Mouse (Mus musculus): ENCODE data around the gene Gm49387.

Gm49387 gene

DNA sequence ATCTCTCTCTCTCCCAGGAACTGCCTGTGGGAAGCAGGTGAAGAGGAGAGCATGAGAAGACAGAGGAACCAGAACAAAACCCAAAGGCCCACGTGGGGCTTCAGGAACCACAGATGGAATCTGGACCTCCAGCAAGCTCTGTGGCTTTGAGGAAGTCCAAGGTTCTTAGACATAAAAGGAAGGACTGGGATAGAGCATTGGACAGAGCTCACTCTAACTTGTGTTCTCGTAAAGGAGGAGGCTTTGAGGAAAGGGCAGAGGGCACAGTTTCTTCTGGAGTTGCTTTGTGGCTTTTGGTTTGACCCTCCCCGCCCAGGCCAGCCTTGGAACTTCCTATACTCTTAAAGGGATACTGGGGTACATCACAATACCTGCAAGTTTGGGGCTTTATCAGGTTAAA, 108.0 kb downstream of the Gm49387 start:
- DNase-seq (ENCODE audit: extremely low spot score, low read depth, low spot score), result no peak

DNA sequence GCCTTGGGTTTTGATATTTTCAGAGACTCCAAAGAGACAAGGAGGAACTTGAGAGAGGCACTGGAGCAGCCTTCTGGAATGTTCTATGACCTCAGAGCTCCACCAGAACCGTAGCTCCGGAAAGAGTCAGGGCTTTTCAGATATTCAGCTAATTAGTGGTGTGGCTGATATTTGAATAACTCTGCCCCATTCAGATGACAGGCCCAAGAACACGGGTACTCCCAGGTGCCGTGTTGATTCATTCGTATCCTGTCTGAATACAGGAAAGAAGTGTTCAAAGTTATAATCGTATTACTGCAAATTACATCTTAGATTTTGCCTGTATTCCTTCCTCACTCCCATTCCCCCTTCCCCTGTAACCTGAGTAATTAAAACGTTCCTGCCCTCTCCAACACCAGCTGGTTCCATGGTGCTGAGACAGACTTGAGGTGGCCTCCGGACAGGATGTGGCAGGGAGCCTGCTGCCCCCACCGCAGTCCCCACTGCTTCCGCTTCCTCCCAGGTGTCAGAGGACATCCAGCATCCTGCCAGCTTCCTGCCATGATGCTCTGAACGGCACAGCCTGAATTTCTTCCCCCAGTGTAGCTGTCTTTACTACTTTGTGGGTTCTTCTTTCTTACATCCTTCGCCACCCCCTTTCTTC, 109.1 kb downstream of the Gm49387 start:
- no peak for DNase-seq (ENCODE audit: extremely low spot score, low read depth, low spot score)

DNA sequence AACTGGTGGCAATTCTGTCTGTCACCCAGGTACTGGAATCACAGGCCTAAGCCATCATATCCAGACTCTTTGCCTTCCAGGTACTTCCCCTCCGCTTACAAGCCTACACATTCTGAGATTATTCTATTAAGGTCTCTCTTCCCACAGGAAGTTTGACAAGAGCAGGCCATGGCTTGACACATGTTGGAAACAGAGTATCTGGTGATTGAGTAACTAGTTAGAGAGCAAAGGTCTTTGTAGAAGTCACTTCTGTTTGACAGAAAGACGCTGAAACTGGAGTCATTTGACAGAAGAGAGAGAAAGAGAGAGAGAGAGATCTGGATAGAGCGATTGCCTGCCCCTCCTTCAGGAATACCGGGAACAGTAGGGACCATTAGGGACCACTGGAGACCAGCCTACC, 109.8 kb downstream of the Gm49387 start:
- DNase-seq (ENCODE audit: extremely low spot score, low read depth, low spot score), result no peak

DNA sequence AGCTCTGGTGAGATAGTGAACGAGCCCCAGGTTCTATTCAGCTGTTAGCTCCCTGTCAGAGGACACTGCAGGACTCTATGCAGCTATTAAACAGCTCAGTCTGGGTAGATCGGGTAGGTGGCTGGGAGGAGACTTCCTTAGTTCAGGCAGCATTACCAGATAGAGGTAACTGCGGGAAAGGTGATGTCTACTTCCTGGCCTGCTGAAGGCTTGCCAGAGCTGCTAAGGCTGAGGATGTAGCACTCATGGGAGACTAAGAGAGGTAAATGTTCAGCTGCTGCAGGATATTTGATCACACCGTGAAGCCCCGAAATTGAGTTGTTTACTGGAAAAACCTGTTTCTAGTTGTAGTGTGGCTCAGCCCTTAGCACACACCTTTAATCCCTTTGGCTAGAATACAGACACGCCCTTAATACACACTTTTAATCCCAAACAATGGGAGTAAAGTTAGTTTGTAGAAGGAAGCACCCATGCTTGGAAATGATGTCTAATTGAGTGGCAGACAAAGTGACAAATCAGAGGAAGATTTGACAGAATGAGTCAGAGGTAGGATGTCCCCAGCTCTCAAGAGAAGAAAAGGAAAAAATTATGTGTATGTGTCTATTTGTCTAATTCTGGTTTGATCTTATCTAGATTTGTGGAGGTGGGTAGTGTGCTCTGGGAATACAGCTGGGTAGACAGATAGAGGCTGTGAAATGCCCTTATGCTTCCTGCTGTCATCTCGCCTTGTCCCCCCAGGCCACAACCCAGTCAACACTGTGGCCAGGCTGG, 115.5 kb downstream of the Gm49387 start:
- no peak for DNase-seq (ENCODE audit: extremely low spot score, low read depth, low spot score)

DNA sequence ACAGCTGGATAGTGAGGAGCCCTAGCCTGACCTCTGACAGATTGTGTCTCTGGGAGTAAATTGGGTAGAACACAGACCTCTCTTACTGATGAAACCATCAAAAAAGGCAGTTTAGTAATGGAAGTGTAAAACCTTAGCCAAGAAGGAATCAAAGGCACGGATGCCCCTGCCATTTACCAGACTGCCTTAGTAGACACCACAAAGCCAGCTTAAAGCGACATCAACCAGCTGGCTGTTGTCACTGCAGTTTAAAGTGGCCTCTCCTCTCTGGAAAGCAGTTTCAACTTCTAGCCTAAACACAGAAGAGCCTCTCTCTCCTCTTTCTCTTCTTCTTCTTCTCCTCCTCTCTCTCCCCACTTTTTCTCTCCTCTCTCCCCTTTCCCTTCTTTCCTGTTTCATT, 119.4 kb downstream of the Gm49387 start:
- DNase-seq (ENCODE audit: extremely low spot score, low read depth, low spot score), result no peak

DNA sequence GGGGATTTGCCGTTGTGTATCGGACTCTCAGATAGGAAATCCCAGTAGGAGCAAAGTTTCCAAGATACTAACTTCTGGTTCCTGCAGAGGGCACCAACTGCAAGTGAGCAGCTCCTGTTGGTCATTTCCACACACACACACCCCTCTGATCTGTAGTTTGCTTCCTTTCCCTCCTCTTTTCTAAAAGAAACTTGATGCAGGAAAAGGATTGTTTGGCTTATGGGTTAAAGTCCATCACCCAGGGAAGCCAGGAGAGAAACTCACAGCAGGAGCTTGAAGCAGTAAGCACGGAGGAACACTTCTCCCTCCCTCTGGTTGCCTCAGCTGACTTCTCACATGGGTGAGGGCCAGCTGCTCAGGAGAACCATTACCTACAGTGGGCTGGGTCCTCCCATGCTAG, 121.5 kb downstream of the Gm49387 start:
- DNase-seq (ENCODE audit: extremely low spot score, low read depth, low spot score), result no peak

DNA sequence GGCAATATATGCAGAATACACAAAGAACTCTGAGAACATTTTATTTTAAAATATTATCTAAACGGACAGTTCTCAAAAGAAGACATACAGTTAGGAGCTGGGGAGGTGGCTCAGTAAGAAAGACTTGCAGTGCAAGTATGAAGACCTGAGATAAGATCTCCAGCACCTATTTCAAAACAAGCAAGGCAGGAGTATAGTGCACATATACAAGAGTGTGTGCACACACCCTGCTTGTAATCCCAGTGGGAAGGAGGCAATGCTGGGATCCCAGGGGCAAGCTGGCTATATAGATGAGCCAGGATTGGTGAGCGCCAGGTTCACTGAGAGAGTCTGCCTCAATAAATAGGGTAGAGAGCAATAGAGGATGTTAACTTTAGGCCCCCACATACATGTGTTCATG, 124.8 kb downstream of the Gm49387 start:
- DNase-seq (ENCODE audit: extremely low spot score, low read depth, low spot score), result no peak

DNA sequence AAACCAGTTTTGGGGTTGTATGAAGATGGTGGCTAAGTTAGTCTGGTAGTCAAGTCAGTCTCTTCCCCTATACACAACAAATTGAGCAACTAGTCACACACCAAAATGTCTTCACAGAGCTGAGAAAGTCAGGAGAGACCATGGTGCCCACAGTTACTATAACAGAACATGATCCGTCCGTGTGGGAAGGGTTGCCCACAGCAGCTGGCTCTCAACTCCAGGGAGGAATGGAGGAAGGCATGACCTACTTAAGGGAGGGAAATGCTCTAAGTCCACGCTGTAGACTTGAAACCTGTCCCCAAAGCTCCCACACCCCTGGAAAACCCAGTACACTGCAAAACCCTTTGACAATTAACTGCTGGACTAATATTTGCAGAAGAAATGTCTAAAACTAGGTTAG, 130.4 kb downstream of the Gm49387 start:
- DNase-seq (ENCODE audit: extremely low spot score, low read depth, low spot score), result no peak

DNA sequence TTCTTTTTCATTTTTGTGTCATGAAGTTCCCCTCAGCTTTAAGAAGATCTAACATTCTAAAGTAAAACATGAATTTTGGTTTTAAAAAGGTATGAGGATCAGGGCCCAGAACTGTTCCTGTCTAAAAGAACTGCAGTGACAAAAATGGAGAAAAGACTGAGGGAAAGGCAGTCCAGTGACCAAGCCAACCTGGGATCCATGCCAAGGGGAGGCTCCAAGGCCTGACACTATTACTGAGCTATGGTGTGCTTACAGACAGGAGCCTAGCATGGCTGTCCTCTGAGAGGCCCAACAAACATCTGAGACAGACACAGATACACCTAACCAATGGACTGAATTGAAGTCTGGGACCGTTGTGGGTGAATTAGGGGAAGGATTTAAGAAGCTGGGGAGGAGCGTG, 130.8 kb downstream of the Gm49387 start:
- DNase-seq (ENCODE audit: extremely low spot score, low read depth, low spot score), result no peak

DNA sequence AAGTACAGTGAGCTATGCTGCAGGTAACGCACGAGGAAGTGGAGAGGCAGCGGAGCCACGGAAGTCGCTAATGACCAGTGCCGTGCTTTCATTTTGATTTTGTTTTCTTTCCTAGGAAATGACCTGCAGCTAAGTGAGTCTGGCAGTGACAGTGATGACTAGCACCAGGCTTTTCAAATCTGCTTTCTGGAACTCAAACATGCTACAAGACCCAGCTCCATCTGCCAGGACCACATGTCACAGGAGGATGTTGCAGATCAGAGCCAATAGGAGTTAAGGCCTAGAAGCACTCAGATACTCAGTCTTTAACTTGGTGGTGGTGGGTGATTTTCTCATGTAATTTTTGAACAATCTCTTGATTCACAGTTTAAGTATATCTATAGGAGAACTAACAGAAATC, 134.2 kb downstream of the Gm49387 start:
- DNase-seq (ENCODE audit: extremely low spot score, low read depth, low spot score), result no peak

DNA sequence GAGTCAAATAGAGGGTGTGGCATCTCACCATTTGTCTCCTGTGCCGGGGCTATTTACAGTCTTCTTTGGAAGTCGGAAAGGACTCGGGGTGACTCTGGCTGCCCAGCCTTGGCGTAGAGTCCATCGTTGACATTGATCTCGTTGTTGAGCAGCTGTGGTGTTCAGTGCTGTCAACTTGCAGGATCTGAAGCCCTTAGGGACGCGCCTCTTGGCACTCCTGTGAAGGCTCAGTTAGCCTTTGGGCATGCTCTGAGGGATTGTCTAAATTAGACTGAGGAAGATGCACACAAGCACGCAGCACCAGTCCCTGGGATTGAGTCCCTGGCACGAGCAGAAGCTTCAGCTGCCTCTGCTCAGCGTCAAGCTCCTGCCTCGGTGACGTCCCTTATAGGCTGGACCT, 137.3 kb downstream of the Gm49387 start:
- DNase-seq (ENCODE audit: extremely low spot score, low read depth, low spot score), result no peak

Measured in hindlimb bud, embryonic 11.5 days (tissue).